Mouse (Mus musculus): Measurements from ENCODE around the gene Fus. TPM values are rescaled to one million over a fixed set of nuclear protein-coding genes. Genes with fewer than 3 reads are reported as not detected.
A peak's percentile ranks its signal among the peaks of the same experiment; 100 is the strongest.

Gene Fus
- total RNA-seq, 1 experiment from 2014 or later, result 275 TPM

DNA sequence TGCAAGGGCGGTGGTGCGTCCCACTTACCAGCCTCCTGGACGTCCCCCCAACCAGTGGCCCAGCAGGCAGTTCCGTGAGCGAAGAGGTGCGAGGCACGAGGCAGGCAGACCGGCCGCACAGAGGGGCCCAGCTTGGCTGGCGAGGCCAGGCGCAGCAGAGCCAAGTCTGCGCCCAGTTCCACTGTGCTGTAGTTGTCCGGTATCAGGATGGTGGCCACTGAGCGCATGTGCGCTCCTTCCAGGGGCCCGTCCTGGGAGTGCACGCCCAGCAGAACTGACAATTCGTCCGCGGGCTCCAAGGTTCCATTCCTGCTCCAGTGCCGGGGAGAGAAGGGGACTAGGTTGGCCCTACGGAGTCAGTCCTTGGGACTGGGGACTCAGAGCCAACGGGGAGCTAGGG, 22.6 kb upstream of the Fus start:
- peak; percentile 63 for DNase-seq

- no peak for DNase-seq
Measured at GRCm38 (mm10) chr7:127946470-127947023, 20.7 kb upstream of the Fus start, which contains the start of gene Prss36. Prss36 (minus strand) TSS chr7:127946725.

DNA sequence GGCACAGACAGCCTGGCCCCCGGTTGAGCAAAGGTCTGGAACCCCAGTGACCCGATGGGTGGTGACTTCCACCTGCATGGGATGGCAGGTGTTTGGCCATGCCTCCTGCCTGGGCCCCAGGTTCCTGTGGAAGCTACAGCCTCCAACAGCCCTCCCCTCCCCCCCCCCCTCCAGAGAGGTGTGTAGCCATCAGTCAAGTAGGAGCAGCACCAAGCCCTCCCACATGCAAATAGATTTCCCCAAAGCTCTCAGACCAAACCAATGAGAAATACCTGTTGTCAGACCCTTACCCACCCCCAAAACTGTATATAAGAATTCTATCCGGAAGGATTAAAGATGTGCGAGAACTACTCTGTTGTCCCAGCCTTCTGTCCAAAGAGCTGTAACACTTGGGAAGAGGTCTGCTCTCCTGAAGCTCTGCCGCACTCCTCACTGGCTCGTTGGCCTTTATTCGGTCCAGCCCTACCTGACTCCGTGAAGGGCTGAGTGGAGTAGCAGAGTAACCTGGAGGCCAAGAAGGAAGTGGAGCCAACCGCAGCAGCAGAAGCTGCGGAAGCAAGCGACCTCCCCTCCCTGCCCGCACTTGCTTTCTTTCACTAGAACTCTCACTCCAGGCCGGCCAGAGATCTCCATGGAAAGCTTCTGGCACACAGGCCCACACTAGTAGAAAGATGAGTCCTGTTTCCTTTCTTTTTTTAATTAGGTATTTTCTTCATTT, 14.2 kb upstream of the Fus start:
- DNase-seq, result no peak

GRCm38 (mm10) chr7:127959364-127959763, 7.9 kb upstream of the Fus start:
- DNase-seq, result no peak

GRCm38 (mm10) chr7:127966371-127966918, 812 bp upstream of the Fus start:
- DNase-seq, result peak; percentile 35

- DNase-seq, result peak; percentile 90
Measured at GRCm38 (mm10) chr7:127967922-127968828, 918 bp downstream of the Fus start.

GRCm38 (mm10) chr7:127974413-127974930, 7.2 kb downstream of the Fus start:
- DNase-seq, result peak; percentile 44

GRCm38 (mm10) chr7:127978856-127979255, 11.6 kb downstream of the Fus start:
- DNase-seq, result no peak

GRCm38 (mm10) chr7:127980606-127981005, 13.3 kb downstream of the Fus start:
- no peak for DNase-seq

GRCm38 (mm10) chr7:127988904-127989303, 21.6 kb downstream of the Fus start:
- no peak for DNase-seq

- DNase-seq, result peak; percentile 83
Measured at GRCm38 (mm10) chr7:127991643-127992487, 24.6 kb downstream of the Fus start.

GRCm38 (mm10) chr7:127992488-127993340, 25.5 kb downstream of the Fus start:
- DNase-seq, result no peak

DNA sequence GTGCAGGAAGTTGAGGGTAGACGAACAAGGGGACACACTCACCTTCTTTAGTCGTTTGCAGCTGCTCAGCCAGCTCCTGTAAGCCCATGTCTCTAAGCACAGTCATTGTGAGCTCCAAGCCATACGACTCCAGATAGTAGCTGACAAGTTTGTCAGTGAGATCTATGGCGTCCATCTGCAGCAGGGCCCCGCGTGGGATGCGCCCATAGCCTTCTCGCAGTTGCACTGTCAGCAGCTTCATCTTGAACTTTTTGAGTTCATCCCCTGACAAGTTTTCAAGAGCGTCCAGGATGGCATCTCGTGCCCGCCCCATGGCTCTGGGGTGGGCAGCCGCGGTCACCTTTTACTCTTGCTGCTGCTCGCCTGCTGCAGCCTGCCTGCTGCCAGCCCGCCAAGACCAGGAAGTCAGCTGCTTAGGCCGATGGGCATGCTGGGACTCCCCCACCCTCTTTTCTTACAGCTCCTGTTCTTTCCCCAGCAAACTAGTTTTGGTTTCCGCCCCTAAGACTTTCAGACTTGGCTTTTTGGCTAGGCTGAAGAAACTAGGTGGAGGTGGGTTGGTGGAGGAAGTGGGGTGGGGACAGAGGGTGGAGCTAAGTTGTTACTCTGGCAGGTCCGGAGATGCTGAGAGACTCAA, 26.2 kb downstream of the Fus start, which contains the start of gene Pycard:
Gene Pycard, minus strand, starts transcription at position 527 of the 637 bp plus-strand sequence.
- DNase-seq, result peak; percentile 70

DNA sequence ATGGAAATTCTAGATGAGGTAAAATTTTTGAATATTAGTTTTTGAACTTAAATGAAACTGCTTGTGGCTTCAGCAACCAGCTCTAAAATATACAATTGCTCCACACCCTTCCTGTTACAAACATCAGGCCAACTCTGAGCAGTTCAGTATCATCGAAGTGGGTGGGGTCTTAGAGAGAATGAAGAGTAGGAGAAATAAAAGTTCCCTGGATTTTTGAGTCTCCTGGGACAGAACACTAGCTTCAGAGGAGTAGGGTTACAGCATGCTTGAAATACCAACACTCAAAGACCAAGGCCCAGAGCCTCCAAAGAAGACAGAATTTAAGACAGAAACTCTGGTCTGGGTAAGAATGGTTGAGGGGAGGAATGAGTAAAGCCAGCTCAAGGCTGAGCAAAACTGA, 32.2 kb downstream of the Fus start:
- no peak for DNase-seq

DNA sequence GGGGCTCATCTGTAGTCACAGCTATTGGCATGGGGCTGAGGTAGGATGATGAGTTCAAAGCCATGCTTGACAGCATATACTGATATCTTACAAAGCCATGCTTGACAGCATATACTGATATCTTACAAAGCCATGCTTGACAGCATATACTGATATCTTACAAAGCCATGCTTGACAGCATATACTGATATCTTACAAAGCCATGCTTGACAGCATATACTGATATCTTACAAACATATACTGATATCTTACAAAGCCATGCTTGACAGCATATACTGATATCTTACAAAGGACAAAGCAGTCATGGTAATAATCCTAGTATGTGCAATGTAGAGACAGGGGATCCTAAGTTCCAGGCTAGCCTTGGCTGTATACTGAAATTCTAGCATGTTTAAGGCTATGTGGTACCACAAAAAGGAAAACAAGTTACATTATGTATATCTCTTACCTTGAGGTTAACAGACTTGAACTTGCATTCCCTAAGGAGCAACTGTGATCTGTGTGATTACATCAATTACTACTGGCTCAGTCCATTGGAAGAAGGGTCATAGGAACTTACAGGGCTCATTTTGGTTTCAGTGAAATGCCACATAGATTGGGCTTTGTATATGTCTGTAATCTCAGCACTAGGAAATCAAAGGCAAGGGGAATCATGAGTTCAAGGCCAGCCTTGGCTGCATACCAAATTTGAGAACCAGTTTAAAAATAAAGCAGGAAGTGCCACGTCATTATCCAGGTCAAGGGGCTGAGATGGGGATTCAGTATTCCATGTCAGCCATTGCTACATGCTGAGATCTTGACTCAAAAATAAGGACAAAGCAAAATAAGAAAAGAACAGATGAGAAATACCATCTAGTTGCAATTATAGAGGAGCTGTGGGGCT, 33.1 kb downstream of the Fus start:
- peak; percentile 62 for DNase-seq

GRCm38 (mm10) chr7:128003098-128003497, 35.8 kb downstream of the Fus start:
- no peak for DNase-seq

DNA sequence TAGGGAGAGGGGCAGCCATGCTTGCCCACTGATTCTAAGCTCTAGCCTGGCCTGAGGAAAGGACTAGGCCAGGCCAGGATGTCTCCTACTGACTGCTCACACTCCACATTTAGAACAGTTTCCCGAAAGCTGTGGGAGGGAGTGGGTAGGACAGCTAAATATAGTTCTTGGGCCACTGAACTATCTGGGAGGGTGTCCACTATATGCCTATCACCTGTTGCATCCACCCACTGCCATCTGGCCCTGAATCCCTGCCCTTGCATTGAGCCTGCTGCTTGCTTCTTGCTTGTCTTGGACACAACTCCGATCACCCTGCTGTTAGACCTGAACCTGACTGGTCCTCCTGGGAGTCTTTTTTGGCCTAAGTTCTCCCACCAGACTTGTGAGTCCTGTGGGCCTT, 36.4 kb downstream of the Fus start, which contains the start of gene Trim72:
Gene Trim72, plus strand, starts transcription at position 262 of the 400 bp plus-strand sequence.
- DNase-seq, result no peak

DNA sequence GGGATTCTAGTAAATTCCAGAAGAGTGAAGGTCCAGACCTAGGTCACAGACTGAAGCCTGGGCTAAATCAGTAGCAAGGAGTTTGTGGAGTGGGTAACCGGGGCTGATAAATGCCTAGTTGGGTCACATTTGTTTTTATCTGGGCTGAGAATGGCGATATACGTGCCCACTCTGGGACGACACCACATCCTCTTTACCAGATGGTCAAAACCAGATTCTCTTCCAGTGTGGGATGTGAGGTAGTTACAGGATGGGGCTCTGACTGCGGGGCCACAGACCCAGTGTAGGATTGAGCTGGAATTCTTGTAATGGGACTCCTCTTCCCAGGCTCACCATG, 36.9 kb downstream of the Fus start:
- DNase-seq, result no peak

Data from adrenal gland, postnatal 14 days (tissue).